Mouse (Mus musculus): ENCODE data around the gene Olfr1002.

DNA sequence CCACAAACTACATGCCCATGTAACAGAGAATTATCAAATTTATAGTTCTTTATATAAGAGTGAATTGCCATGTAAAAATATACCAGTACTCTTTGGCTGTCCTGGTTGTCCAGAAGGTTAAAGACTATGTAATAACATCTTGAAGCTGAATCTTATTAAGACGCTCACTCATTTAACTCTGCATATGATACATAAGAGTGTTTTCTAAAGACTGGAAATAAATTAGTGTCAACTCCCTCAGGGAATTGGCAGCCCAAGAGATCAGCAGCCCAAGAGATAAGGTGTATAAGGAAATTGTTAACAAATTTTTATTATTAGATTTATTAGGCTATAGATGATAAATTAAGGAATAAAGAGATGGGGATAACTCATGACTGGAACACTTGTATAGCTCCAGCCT is at the start of gene Olfr1002:
- no peak for TF ChIP-seq POLR2A (IDR thresholded peaks at IDR 0.05; ENCODE audit: insufficient read depth, low read depth, low read length)
- no peak for TF ChIP-seq CTCF (IDR thresholded peaks at IDR 0.05)
- no peak for TF ChIP-seq EP300 (IDR thresholded peaks at IDR 0.05; ENCODE audit: insufficient read depth, low read depth, low read length)
